Mouse (Mus musculus) heart, adult 8-10 months (tissue): Measurements from ENCODE around the gene 1700020N15Rik. TPM values are rescaled to one million over a fixed set of nuclear protein-coding genes. Genes with fewer than 3 reads are reported as not detected.
"Not testable (repeated sequence)": the region's sequence is repeated elsewhere in the genome, so short reads cannot be mapped to it uniquely, and the experiment has no call there.

Source experiments
- DNase-seq: peaks from one replicate; pipeline ENCODE4 v3.0.0; 2022; ENCODE audit warnings: low spot score
- total RNA-seq, 4 experiments: library from RNA; stranded (reverse); gene quantifications; 2 replicates each; pipeline ENCODE4 v1.2.4; 2022

Gene 1700020N15Rik
- total RNA-seq = not detected

- not testable (repeated sequence) for DNase-seq
These were observed at the start of gene 1700020N15Rik for GRCm38 (mm10) chrX:69945000-69945399. Gene 1700020N15Rik, plus strand, starts transcription at chrX:69945300.

DNA sequence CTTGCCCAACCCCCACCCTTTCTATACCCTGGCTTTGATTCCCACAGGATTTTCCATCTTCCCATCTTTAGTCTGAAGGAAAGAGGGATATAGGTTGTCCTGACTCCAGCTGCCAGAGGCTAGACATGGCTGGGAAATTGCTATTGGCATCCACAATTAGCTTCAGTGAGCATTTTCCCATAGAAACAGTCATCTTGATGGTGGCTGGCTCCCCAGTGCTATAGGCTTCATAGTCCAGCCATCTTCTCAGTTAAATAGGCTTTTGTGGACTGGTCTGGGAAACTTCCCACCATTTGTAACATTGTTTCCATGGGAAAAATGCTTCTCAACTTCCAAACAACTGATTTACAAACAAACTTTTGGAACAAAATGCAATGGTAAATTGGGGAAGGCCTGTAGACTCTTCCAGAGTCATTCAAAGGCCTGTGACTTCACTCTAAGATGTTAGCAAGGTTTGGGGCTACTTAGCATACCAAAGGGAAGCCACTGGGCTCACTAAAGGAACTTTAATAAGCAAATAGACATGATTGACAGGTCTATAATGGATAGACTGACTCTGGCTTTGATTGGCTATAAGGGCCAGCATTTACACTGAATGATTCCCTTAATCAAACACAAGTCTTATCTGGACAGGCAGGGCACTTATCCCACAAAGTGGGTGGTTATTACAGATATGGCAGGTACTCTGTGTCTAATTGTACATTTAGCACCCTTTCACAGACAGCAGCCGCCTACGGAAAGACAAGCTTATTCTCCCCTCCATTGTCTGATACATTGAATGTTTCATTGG lies 31.9 kb downstream of the 1700020N15Rik start:
- no peak for DNase-seq
